Mouse (Mus musculus) forebrain, embryonic 12.5 days (tissue): ENCODE data around the gene Scrg1. TPM values are rescaled to one million over a fixed set of nuclear protein-coding genes. Genes with fewer than 3 reads are reported as not detected.
"Not testable (repeated sequence)": the region's sequence is repeated elsewhere in the genome, so short reads cannot be mapped to it uniquely, and the experiment has no call there.

Source experiments
- ATAC-seq: fragments of 200-750 bp; cut with Nextera tagmentation; 2 replicates; pipeline ENCODE4 v1.8.0; 2017; ENCODE audit warnings: moderate TSS enrichment; ENCODE audit not compliant: low FRiP score
- H3K27ac ChIP-seq: fragments of 300-500 bp; sonication (generic); 2 replicates; pipeline ENCODE4 v1.5.1; 2016; ENCODE audit warnings: mild to moderate bottlenecking
- H3K27me3 ChIP-seq: fragments of 300-500 bp; sonication (generic); 2 replicates; pipeline ENCODE4 v1.6.1; 2016; ENCODE audit warnings: mild to moderate bottlenecking
- H3K36me3 ChIP-seq: fragments of 300-500 bp; sonication (generic); replicated peaks from 2 replicates; pipeline ENCODE4 v1.6.1; 2016; ENCODE audit warnings: mild to moderate bottlenecking
- H3K4me1 ChIP-seq: fragments of 300-500 bp; sonication (generic); 2 replicates; pipeline ENCODE4 v1.6.1; 2016
- H3K4me2 ChIP-seq: fragments of 300-500 bp; sonication (generic); 2 replicates; pipeline ENCODE4 v1.6.1; 2016; ENCODE audit warnings: mild to moderate bottlenecking, moderate library complexity
- H3K4me3 ChIP-seq: fragments of 300-500 bp; sonication (generic); replicated peaks from 2 replicates; pipeline ENCODE4 v1.5.1; 2016; ENCODE audit warnings: mild to moderate bottlenecking
- H3K9ac ChIP-seq: fragments of 300-500 bp; sonication (generic); 2 replicates; pipeline ENCODE4 v1.6.1; 2016; ENCODE audit warnings: mild to moderate bottlenecking
- H3K9me3 ChIP-seq: fragments of 300-500 bp; sonication (generic); 2 replicates; pipeline ENCODE4 v1.6.1; 2016
- WGBS: fragments of 180-500 bp; shearing (Covaris S2); methylation state at CpG from one replicate; pipeline ENCODE4 v1.1.7; 2016; 5-methylcytosine and 5-hydroxymethylcytosine counted together
- polyA plus RNA-seq: library from polyadenylated mRNA; unstranded; fragments of >200 nt; fragmentation: Nextera tagmentation; extraction: Ambion mirVana; gene quantifications from 2 replicates; pipeline ENCODE4 v1.2.1, GENCODE M21; 2016

Scrg1 gene
- polyA plus RNA-seq, 1 experiment from 2014 or later, result 1.4 TPM

GRCm38 (mm10) chr8:57513178-57513661 is 57.5 kb downstream of the Scrg1 start:
- H3K27ac ChIP-seq, ATAC-seq, H3K9me3 ChIP-seq, H3K27me3 ChIP-seq: not testable (repeated sequence)
- peak overlapping the region; percentile 89 for H3K4me3 ChIP-seq
- 24% methylated on average over 10 of the region's 10 CpGs for WGBS
- peak overlapping the region; percentile 99 for H3K9ac ChIP-seq
- peak overlapping the region; percentile 93 for H3K4me2 ChIP-seq
- H3K36me3 ChIP-seq, result peaks cover 31% of the 10 kb centered on the region
- peaks cover 13% of the 10 kb centered on the region for H3K4me1 ChIP-seq

DNA sequence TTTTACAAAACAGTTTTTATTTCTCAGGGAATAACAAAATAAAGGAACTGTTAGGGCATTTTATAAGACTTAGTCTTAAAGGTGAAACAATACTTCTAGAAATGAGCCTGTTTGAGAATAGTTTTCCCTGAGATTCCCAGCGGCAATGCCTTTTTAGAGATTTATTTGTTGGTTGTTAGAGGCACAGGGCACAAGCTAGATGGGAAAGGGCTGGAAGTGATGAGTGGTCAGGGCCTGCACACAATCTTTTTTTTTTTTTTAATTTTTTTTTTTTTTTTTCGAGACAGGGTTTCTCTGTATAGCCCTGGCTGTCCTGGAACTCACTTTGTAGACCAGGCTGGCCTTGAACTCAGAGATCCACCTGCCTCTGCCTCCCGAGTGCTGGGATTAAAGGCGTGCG is 61.0 kb downstream of the Scrg1 start:
- H3K4me3 ChIP-seq, H3K9ac ChIP-seq, ATAC-seq, H3K4me1 ChIP-seq, H3K27me3 ChIP-seq, H3K9me3 ChIP-seq, H3K4me2 ChIP-seq, H3K27ac ChIP-seq: not testable (repeated sequence)
- WGBS, result 83% methylated on average over 5 of the region's 5 CpGs
- peaks cover 31% of the 10 kb centered on the region for H3K36me3 ChIP-seq

GRCm38 (mm10) chr8:57517723-57518122 is 62.0 kb downstream of the Scrg1 start:
- H3K27ac ChIP-seq, result no peak overlapping the region
- no peak overlapping the region for H3K4me2 ChIP-seq
- H3K36me3 ChIP-seq, result peaks cover 31% of the 10 kb centered on the region
- H3K4me1 ChIP-seq, result peaks cover 2% of the 10 kb centered on the region; the same call in 1 of the 2 replicates
- H3K9ac ChIP-seq, result no peak overlapping the region
- no peaks in the 10 kb centered on the region for H3K9me3 ChIP-seq
- ATAC-seq, result no peak
- no peaks in the 10 kb centered on the region for H3K27me3 ChIP-seq
- H3K4me3 ChIP-seq, result no peak overlapping the region
- WGBS, result 92% methylated on average over 3 of the region's 3 CpGs

- Histone ChIP-seq H3K4me3 (no peak overlapping the region), H3K4me2 (no peak overlapping the region), H3K36me3 (peaks cover 23% of the 10 kb centered on the region), H3K9me3 (no peaks in the 10 kb centered on the region), H3K27ac (no peak overlapping the region), H3K4me1 (no peaks in the 10 kb centered on the region), H3K27me3 (no peaks in the 10 kb centered on the region), H3K9ac (no peak overlapping the region)
- ATAC-seq, result no peak
- 90% methylated on average over 12 of the region's 12 CpGs for WGBS
These were observed 64.6 kb downstream of the Scrg1 start for GRCm38 (mm10) chr8:57520186-57520786.

Other genes with a start within 250 kb of the Scrg1 start
- not detected in 2 replicates for gene Hand2, start 134.9 kb upstream of the Scrg1 start, polyA plus RNA-seq
- gene Sap30, start 31.9 kb downstream of the Scrg1 start, polyA plus RNA-seq, result 128 and 131 TPM in 2 replicates
- gene Hmgb2, start 56.0 kb downstream of the Scrg1 start, polyA plus RNA-seq, result 740 and 788 TPM in 2 replicates
- gene Galnt7, start 197.1 kb downstream of the Scrg1 start, polyA plus RNA-seq, result 18.8 and 18.9 TPM in 2 replicates